Mouse (Mus musculus): ENCODE measurements at regions not wholly inside any gene's neighbourhood (a gene's known extent, or its start where the extent isn't known, plus 50 kb on each side); places are given as distances from the start of the nearest gene placed in this dataset.

GRCm38 (mm10) chr6:95264011-95264869, 57.7 kb upstream of the Gm10234 start:
- Histone ChIP-seq H3K4me1 (ENCODE audit: control insufficient read depth, insufficient read depth, low read depth, low read length) (no peaks in the 10 kb centered on the region), H3K9me3 (ENCODE audit: control insufficient read depth, low read length) (no peaks in the 10 kb centered on the region), H3K27ac (ENCODE audit: low read depth, low read length) (no peak overlapping the region), H3K27me3 (replicated peaks; ENCODE audit: control insufficient read depth, insufficient read depth, low read length) (no peaks in the 10 kb centered on the region), H3K4me2 (ENCODE audit: low read length) (no peak overlapping the region), H3K36me3 (ENCODE audit: control insufficient read depth, insufficient read depth, low read length) (no peaks in the 10 kb centered on the region), H3K4me3 (ENCODE audit: low read length) (no peak overlapping the region), H3K9ac (ENCODE audit: low read depth, low read length) (no peak overlapping the region)
- WGBS, result 63% methylated on average over 8 of the region's 8 CpGs
- no peak; the same call in 1 of the 2 replicates for ATAC-seq

GRCm38 (mm10) chr6:95269524-95269923, 52.4 kb upstream of the Gm10234 start:
- no peaks in the 10 kb centered on the region for H3K4me1 ChIP-seq (ENCODE audit: control insufficient read depth, insufficient read depth, low read depth, low read length)
- H3K4me2 ChIP-seq (ENCODE audit: low read length), result no peak overlapping the region
- no peak overlapping the region for H3K9ac ChIP-seq (ENCODE audit: low read depth, low read length)
- H3K4me3 ChIP-seq (ENCODE audit: low read length), result no peak overlapping the region
- H3K27me3 ChIP-seq (replicated peaks; ENCODE audit: control insufficient read depth, insufficient read depth, low read length), result no peaks in the 10 kb centered on the region
- no peak for ATAC-seq
- H3K36me3 ChIP-seq (ENCODE audit: control insufficient read depth, insufficient read depth, low read length), result no peaks in the 10 kb centered on the region
- H3K9me3 ChIP-seq (ENCODE audit: control insufficient read depth, low read length), result no peaks in the 10 kb centered on the region
- 89% methylated on average over 8 of the region's 8 CpGs for WGBS
- H3K27ac ChIP-seq (ENCODE audit: low read depth, low read length), result no peak overlapping the region
